Mouse (Mus musculus) midbrain, embryonic 15.5 days (tissue): ENCODE measurements around the gene Cyth1. TPM values are rescaled to one million over a fixed set of nuclear protein-coding genes. Genes with fewer than 3 reads are reported as not detected.

Experiments used
- ATAC-seq: fragments of 200-750 bp; cut with Nextera tagmentation; replicated peaks from 2 replicates; pipeline ENCODE4 v1.8.0; 2017; ENCODE audit warnings: moderate TSS enrichment
- H3K27ac ChIP-seq: fragments of 300-500 bp; sonication (generic); 2 replicates; pipeline ENCODE4 v1.5.1; 2015; ENCODE audit warnings: mild to moderate bottlenecking, inconsistent platforms
- H3K27me3 ChIP-seq: fragments of 300-500 bp; sonication (generic); replicated peaks from 2 replicates; pipeline ENCODE4 v1.6.1; 2015; ENCODE audit warnings: inconsistent platforms
- H3K36me3 ChIP-seq: fragments of 300-500 bp; sonication (generic); replicated peaks from 2 replicates; pipeline ENCODE4 v1.6.1; 2015; ENCODE audit warnings: inconsistent platforms
- H3K4me1 ChIP-seq: fragments of 300-500 bp; sonication (generic); 2 replicates; pipeline ENCODE4 v1.6.1; 2015; ENCODE audit warnings: inconsistent platforms
- H3K4me2 ChIP-seq: fragments of 300-500 bp; sonication (generic); 2 replicates; pipeline ENCODE4 v1.6.1; 2015; ENCODE audit warnings: inconsistent platforms, mild to moderate bottlenecking, moderate library complexity
- H3K4me3 ChIP-seq: fragments of 300-500 bp; sonication (generic); 2 replicates; pipeline ENCODE4 v1.5.1; 2015; ENCODE audit warnings: mild to moderate bottlenecking, inconsistent platforms
- H3K9ac ChIP-seq: fragments of 300-500 bp; sonication (generic); 2 replicates; pipeline ENCODE4 v1.6.1; 2015; ENCODE audit warnings: mild to moderate bottlenecking, inconsistent platforms
- H3K9me3 ChIP-seq: fragments of 300-500 bp; sonication (generic); 2 replicates; pipeline ENCODE4 v1.6.1; 2016; ENCODE audit warnings: inconsistent platforms
- WGBS: fragments of 180-500 bp; shearing (Covaris S2); methylation state at CpG from one replicate; pipeline ENCODE4 v1.1.7; 2015; ENCODE audit warnings: mixed read lengths; 5-methylcytosine and 5-hydroxymethylcytosine counted together
- polyA plus RNA-seq: library from polyadenylated mRNA; unstranded; fragments of >200 nt; fragmentation: Nextera tagmentation; extraction: Ambion mirVana; gene quantifications from 2 replicates; pipeline ENCODE4 v1.2.1, GENCODE M21; 2015

Gene Cyth1
- polyA plus RNA-seq, 1 experiment from 2014 or later = 30.2 TPM

- no peaks in the 10 kb centered on the region for H3K9me3 ChIP-seq
- H3K27ac ChIP-seq = no peak overlapping the region
- WGBS = 91% methylated on average over 5 of the region's 5 CpGs
- no peak for ATAC-seq
- no peaks in the 10 kb centered on the region for H3K36me3 ChIP-seq
- H3K9ac ChIP-seq = no peak overlapping the region
- H3K4me1 ChIP-seq = peaks cover 2% of the 10 kb centered on the region; the same call in 1 of the 2 replicates
- H3K4me2 ChIP-seq = no peak overlapping the region
- no peak overlapping the region for H3K4me3 ChIP-seq
- H3K27me3 ChIP-seq = no peaks in the 10 kb centered on the region
These were observed 96.8 kb downstream of the Cyth1 start for GRCm38 (mm10) chr11:118151423-118152180.

GRCm38 (mm10) chr11:118150115-118150701, 98.2 kb downstream of the Cyth1 start:
- H3K36me3 ChIP-seq = no peaks in the 10 kb centered on the region
- no peaks in the 10 kb centered on the region for H3K27me3 ChIP-seq
- peaks cover 2% of the 10 kb centered on the region; the same call in 1 of the 2 replicates for H3K4me1 ChIP-seq
- no peak overlapping the region for H3K9ac ChIP-seq
- H3K27ac ChIP-seq = no peak overlapping the region
- no peaks in the 10 kb centered on the region for H3K9me3 ChIP-seq
- no peak for ATAC-seq
- 75% methylated on average over 9 of the region's 9 CpGs for WGBS
- no peak overlapping the region for H3K4me3 ChIP-seq
- no peak overlapping the region for H3K4me2 ChIP-seq

DNA sequence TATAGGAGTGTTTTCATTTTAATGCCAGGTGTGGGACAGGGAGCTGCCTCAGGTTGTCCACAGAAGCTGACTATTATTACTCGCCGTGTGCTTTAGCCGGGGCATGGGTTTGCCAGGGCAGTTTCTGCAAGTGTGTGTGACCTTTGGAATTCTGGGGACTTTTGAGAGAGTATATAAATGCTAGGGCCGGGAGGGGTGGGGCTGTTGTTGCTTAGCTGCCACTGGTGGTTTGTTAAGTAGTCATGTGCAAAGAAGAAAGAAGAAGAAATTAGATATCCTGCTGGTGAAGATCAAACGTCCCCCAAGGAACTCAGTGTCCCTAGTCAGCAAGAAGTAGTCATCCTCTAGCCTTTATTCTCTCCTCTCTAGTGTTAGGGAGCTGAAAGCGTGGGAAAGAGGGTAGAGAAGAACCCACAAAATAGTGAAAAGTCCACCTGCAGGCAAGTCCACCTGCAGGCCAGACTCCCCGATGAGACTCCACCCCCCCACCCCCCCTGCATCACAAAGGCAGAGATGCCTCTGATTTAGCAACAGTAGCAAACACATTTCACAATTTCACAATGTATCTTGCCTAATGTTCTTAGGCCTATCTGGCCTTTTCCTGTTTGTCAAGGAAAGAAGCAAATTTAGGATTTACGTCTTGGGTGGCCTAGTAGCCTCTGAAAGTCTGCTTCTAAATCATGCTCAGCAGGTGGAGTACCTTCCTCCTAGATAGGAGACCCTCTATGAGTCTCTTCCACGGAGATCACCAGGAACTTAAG, 100.3 kb downstream of the Cyth1 start:
- no peak overlapping the region for H3K27ac ChIP-seq
- ATAC-seq = no peak
- H3K36me3 ChIP-seq = no peaks in the 10 kb centered on the region
- H3K9ac ChIP-seq = no peak overlapping the region
- peaks cover 2% of the 10 kb centered on the region; the same call in 1 of the 2 replicates for H3K4me1 ChIP-seq
- H3K4me2 ChIP-seq = no peak overlapping the region
- 70% methylated on average over 9 of the region's 9 CpGs for WGBS
- no peaks in the 10 kb centered on the region for H3K9me3 ChIP-seq
- H3K27me3 ChIP-seq = no peaks in the 10 kb centered on the region
- H3K4me3 ChIP-seq = no peak overlapping the region

- no peak overlapping the region for H3K9ac ChIP-seq
- WGBS = 96% methylated on average over 10 of the region's 10 CpGs
- H3K36me3 ChIP-seq = no peaks in the 10 kb centered on the region
- no peak overlapping the region for H3K4me3 ChIP-seq
- H3K4me2 ChIP-seq = no peak overlapping the region
- H3K9me3 ChIP-seq = no peaks in the 10 kb centered on the region
- peaks cover 9% of the 10 kb centered on the region for H3K4me1 ChIP-seq
- no peak overlapping the region for H3K27ac ChIP-seq
- ATAC-seq = no peak
- H3K27me3 ChIP-seq = no peaks in the 10 kb centered on the region
These were observed 101.9 kb downstream of the Cyth1 start for GRCm38 (mm10) chr11:118146446-118146845.

GRCm38 (mm10) chr11:118145771-118146351, 102.5 kb downstream of the Cyth1 start:
- no peak overlapping the region for H3K4me3 ChIP-seq
- no peak overlapping the region for H3K9ac ChIP-seq
- no peak for ATAC-seq
- H3K36me3 ChIP-seq = no peaks in the 10 kb centered on the region
- H3K4me2 ChIP-seq = no peak overlapping the region
- H3K27ac ChIP-seq = no peak overlapping the region
- no peaks in the 10 kb centered on the region for H3K27me3 ChIP-seq
- 75% methylated on average over 16 of the region's 16 CpGs for whole genome bisulfite sequencing
- H3K9me3 ChIP-seq = no peaks in the 10 kb centered on the region
- H3K4me1 ChIP-seq = peaks cover 9% of the 10 kb centered on the region

DNA sequence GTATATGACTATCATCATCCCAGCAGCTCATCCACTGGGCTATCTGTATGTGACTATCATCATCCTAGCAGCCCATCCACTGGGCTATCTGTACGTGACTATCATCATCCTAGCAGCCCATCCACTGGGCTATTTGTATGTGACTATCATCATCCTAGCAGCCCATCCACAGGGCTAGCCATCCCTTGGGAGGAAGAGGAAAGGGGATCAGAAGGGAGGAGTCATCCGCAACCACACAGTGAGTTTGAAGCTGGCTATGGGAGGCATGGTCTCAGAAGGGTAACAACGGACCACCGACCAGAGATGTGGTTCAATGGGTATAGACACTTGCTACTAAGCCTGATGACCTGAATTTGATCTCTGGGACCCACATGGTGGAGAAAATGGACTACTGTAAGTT, 103.3 kb downstream of the Cyth1 start:
- Histone ChIP-seq H3K27ac (no peak overlapping the region), H3K27me3 (no peaks in the 10 kb centered on the region)
- 87% methylated on average over 4 of the region's 4 CpGs for WGBS

DNA sequence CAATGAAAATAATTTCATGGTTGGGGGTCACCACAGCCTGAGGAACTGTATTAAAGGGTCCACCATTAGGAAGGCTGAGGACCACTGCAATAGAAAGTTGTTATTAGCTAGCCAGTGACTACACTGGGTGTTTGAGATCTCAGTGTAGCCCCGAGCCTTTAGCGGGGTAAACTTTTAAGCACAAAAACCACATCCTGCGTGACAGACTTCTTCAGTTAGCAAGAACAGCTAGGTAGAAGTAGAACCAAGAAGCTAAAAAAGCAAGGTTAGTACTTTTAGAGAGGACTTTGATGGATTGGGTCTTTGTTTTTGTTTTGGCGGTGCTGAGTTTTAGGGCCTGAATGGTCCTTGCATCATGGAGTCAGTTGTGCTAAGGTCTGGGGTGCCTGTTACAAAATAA, 104.7 kb downstream of the Cyth1 start:
- H3K4me3 ChIP-seq = no peak overlapping the region
- H3K9ac ChIP-seq = no peak overlapping the region
- peaks cover 7% of the 10 kb centered on the region; the same call in 1 of the 2 replicates for H3K4me1 ChIP-seq
- no peak overlapping the region for H3K4me2 ChIP-seq
- no peak overlapping the region for H3K27ac ChIP-seq
- no peak for ATAC-seq
- H3K36me3 ChIP-seq = no peaks in the 10 kb centered on the region
- no peaks in the 10 kb centered on the region for H3K27me3 ChIP-seq
- WGBS = 95% methylated on average over 4 of the region's 4 CpGs
- no peaks in the 10 kb centered on the region for H3K9me3 ChIP-seq

More for the DNA sequence above, 103.3 kb downstream of the Cyth1 start:
- H3K4me3 ChIP-seq = no peak overlapping the region
- no peaks in the 10 kb centered on the region for H3K9me3 ChIP-seq
- peaks cover 7% of the 10 kb centered on the region for H3K4me1 ChIP-seq
- no peak overlapping the region for H3K9ac ChIP-seq
- H3K4me2 ChIP-seq = no peak overlapping the region
- H3K36me3 ChIP-seq = no peaks in the 10 kb centered on the region
- no peak for ATAC-seq

DNA sequence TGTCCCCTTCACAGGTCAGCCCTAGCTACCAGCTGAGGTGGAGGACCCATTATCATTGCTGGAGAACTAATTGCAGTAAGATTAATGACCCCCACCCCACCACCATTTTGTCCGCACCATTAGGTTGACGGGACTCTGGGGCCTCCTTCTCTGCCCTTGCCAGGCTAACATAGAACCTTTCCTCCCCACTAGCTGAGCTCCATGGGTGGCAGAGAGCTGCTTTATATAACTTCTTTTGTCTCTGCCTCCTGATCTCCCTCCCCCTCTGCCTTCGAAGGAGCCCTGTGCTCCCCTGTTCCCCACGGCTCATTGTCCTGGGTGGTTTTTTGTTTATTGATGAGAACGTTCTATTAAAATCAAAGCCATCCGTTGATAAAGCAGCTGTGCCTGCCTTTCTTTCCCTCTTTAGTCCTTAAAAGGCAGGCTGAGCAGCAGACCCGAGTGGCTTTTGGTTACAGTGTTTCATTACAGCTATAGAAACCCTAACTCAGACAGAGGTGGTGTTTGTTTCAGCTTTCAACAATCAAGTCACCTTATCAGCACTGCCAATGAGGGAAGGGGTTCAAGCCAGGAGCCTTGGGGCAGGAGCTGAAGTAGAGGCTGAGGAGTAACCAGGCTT, 105.7 kb downstream of the Cyth1 start:
- H3K9me3 ChIP-seq = no peaks in the 10 kb centered on the region
- peak overlapping the region; percentile 21; the same call in 1 of the 2 replicates for H3K27ac ChIP-seq
- H3K27me3 ChIP-seq = no peaks in the 10 kb centered on the region
- H3K36me3 ChIP-seq = no peaks in the 10 kb centered on the region
- ATAC-seq = no peak
- H3K9ac ChIP-seq = no peak overlapping the region
- peaks cover 7% of the 10 kb centered on the region; the same call in 1 of the 2 replicates for H3K4me1 ChIP-seq
- no peak overlapping the region for H3K4me3 ChIP-seq
- WGBS = 8% methylated on average over 7 of the region's 7 CpGs
- H3K4me2 ChIP-seq = no peak overlapping the region

- H3K4me2 ChIP-seq = no peak overlapping the region
- peaks cover 7% of the 10 kb centered on the region; the same call in 1 of the 2 replicates for H3K4me1 ChIP-seq
- no peaks in the 10 kb centered on the region for H3K9me3 ChIP-seq
- no peaks in the 10 kb centered on the region for H3K27me3 ChIP-seq
- no peaks in the 10 kb centered on the region for H3K36me3 ChIP-seq
- H3K27ac ChIP-seq = no peak overlapping the region
- no peak for ATAC-seq
- H3K9ac ChIP-seq = no peak overlapping the region
- no peak overlapping the region for H3K4me3 ChIP-seq
- 91% methylated on average over 10 of the region's 10 CpGs for WGBS
These were observed 107.4 kb downstream of the Cyth1 start for GRCm38 (mm10) chr11:118140771-118141565.

GRCm38 (mm10) chr11:118138347-118138746, 110.0 kb downstream of the Cyth1 start:
- 97% methylated on average over 6 of the region's 6 CpGs for WGBS

GRCm38 (mm10) chr11:118136172-118136632, 112.2 kb downstream of the Cyth1 start:
- no peaks in the 10 kb centered on the region for H3K27me3 ChIP-seq
- no peak overlapping the region for H3K9ac ChIP-seq
- H3K4me3 ChIP-seq = no peak overlapping the region
- no peaks in the 10 kb centered on the region for H3K36me3 ChIP-seq
- H3K27ac ChIP-seq = no peak overlapping the region
- no peak for ATAC-seq
- 50% methylated on average over 5 of the region's 5 CpGs for WGBS
- H3K4me2 ChIP-seq = no peak overlapping the region
- H3K4me1 ChIP-seq = 0 out of 2 replicates have a peak, but pooled peaks cover 12% of the 10 kb centered on the region
- H3K9me3 ChIP-seq = no peaks in the 10 kb centered on the region

More at GRCm38 (mm10) chr11:118138347-118138746, 110.0 kb downstream of the Cyth1 start:
- Histone ChIP-seq H3K9me3 (no peaks in the 10 kb centered on the region), H3K4me1 (peaks cover 13% of the 10 kb centered on the region; the same call in 1 of the 2 replicates), H3K4me2 (no peak overlapping the region), H3K27ac (no peak overlapping the region), H3K4me3 (no peak overlapping the region), H3K36me3 (no peaks in the 10 kb centered on the region), H3K9ac (no peak overlapping the region), H3K27me3 (no peaks in the 10 kb centered on the region)
- ATAC-seq = no peak
